Mouse (Mus musculus) spleen, adult 2 months (tissue): ENCODE data around the gene Fam19a4. TPM values are rescaled to one million over a fixed set of nuclear protein-coding genes. Genes with fewer than 3 reads are reported as not detected.
"Not testable (repeated sequence)": the region's sequence is repeated elsewhere in the genome, so short reads cannot be mapped to it uniquely, and the experiment has no call there.

Experiments
- DNase-seq, 2 experiments: peaks; one replicate each; pipeline versions ENCODE4 v3.0.0 to v3.0.0-alpha.2; 2012 to 2021; ENCODE audit warnings: low spot score in 2 of 2, low read depth in 1 of 2
- H3K27ac ChIP-seq: fragments of 200-500 bp; 2 replicates; pipeline ENCODE4 v1.5.1; 2012; ENCODE audit warnings: low read length, inconsistent platforms; ENCODE audit not compliant: insufficient read depth
- H3K27me3 ChIP-seq: fragments of 200-500 bp; 2 replicates; pipeline ENCODE4 v1.6.1; 2012; ENCODE audit warnings: mild to moderate bottlenecking, moderate library complexity, low read length, inconsistent platforms; ENCODE audit not compliant: control insufficient read depth, insufficient read depth
- H3K36me3 ChIP-seq: fragments of 200-500 bp; 2 replicates; pipeline ENCODE4 v1.6.1; 2012; ENCODE audit warnings: mild to moderate bottlenecking, low read length, inconsistent platforms; ENCODE audit not compliant: control insufficient read depth, insufficient read depth
- H3K4me1 ChIP-seq: fragments of 200-500 bp; 2 replicates; pipeline ENCODE4 v1.6.1; 2011; ENCODE audit warnings: inconsistent platforms; ENCODE audit not compliant: control insufficient read depth, insufficient read depth, insufficient read length
- H3K4me3 ChIP-seq: fragments of 200-500 bp; 2 replicates; pipeline ENCODE4 v1.5.1; 2011; ENCODE audit warnings: mild to moderate bottlenecking, inconsistent platforms; ENCODE audit not compliant: insufficient read depth, insufficient read length; ENCODE audit errors: extremely low read depth
- CTCF ChIP-seq: fragments of 200-500 bp; IDR thresholded peaks from 2 replicates; pipeline ENCODE4 v1.5.1; 2011; ENCODE audit warnings: mild to moderate bottlenecking, inconsistent platforms; ENCODE audit not compliant: insufficient read depth, insufficient read length, insufficient replicate concordance; ENCODE audit errors: extremely low read depth
- POLR2A ChIP-seq: fragments of 200-500 bp; IDR thresholded peaks from 2 replicates; pipeline ENCODE4 v1.6.1; 2011; ENCODE audit warnings: low read depth, low read length, inconsistent platforms
- WGBS: fragments of 180-500 bp; shearing (Covaris S2); methylation state at CpG from one replicate; pipeline ENCODE4 v1.1.7; 2018; 5-methylcytosine and 5-hydroxymethylcytosine counted together
- polyA plus RNA-seq: library from polyadenylated mRNA; depleted of rRNA; stranded (reverse); fragments of >200 nt; gene quantifications from 2 replicates; pipeline ENCODE4 v1.2.3, GENCODE M21; 2012

Gene Fam19a4
- polyA plus RNA-seq, 1 experiment, result not detected

DNA sequence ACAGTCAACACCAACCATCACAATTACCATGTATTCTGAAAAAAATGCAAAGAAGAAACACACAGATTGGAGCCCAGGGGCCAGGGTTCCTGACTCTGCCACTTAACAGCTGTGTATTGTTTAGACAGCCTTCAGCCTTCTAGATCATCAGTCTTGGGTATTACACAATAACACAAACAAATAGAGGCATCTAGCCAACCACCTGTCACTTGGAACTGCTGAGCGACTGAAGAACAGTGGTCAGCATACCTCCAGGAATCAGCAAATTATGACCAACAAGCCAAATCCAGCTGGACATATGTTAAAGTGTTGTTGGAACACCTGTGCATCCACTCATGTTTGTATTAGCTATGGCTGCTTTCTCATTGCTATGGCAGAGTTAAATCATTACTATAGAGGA is 82.7 kb downstream of the Fam19a4 start:
- Histone ChIP-seq H3K27ac (no peak overlapping the region), H3K4me3 (no peak overlapping the region), H3K27me3 (no peaks in the 10 kb centered on the region), H3K36me3 (no peaks in the 10 kb centered on the region), H3K4me1 (no peaks in the 10 kb centered on the region)
- no peak for TF ChIP-seq POLR2A
- TF ChIP-seq CTCF, result no peak
- no peak for DNase-seq
- WGBS, result 95% methylated on average over 1 of the region's 1 CpGs

DNA sequence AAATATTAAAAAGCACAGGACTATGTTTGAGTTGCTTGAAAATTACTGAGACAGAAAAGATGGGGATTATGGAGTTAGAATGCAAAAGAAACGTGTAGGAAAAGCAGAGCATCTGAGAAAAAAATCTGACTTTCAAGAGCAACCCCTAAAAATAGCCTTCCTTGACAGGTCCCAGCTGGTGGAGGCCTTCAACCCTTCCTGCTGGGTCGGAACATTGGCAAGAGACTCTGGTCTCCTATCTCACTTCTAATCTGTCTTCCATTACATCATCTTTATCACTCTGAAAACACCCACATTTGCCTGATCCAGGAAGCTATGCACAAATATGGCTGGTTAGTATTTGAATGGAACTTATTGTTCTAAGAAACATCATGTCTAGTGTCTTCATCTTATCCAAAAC is 115.4 kb downstream of the Fam19a4 start:
- Histone ChIP-seq H3K36me3 (no peaks in the 10 kb centered on the region), H3K27ac (no peak overlapping the region), H3K27me3 (no peaks in the 10 kb centered on the region), H3K4me3 (no peak overlapping the region), H3K4me1 (no peaks in the 10 kb centered on the region)
- no peak for TF ChIP-seq CTCF
- TF ChIP-seq POLR2A, result no peak
- DNase-seq, result no peak
- 26% methylated on average over 2 of the region's 2 CpGs for WGBS

DNA sequence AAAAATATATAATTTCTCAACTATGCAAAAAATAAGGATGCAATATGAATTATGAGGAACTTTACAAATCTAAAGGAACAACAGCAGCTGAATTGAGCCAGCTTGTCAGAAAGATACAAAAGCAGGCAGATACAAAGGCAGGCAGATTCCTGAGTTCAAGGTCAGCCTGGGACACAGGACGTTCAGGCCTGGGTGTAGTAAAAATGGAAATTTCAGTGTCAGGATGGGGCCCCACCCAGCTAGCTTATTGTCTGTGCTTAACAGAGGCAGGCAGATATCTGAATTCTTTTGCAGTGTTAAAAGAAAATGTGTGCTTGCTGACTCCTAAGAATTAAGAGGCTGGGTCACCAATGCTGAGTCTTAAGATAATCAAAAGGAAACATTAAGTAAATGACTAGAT is 124.4 kb downstream of the Fam19a4 start:
- Histone ChIP-seq H3K36me3 (no peaks in the 10 kb centered on the region), H3K4me1 (no peaks in the 10 kb centered on the region), H3K4me3 (no peak overlapping the region), H3K27ac (no peak overlapping the region), H3K27me3 (no peaks in the 10 kb centered on the region)
- TF ChIP-seq CTCF, result no peak
- TF ChIP-seq POLR2A, result no peak
- WGBS, result 68% methylated on average over 1 of the region's 1 CpGs
- no peak for DNase-seq

DNA sequence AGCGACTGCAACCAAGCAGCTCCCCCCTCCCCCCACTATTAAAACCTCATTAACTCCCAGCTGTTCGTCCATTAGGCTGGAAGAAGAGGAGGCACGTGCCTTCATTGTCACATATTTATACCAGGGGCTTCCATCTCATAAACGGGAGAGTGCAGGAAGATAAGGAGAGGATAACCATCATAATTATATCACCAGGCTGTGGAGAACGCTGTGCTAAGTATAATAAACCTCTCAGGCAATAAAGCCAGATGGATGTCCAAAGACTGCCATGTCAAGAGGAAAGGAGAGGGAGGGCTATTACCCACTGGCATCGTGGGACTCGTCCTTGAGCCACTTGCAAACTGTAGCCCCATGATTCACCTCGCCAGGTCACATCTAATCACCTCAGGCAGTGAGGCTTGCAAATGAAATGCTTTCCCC is 151.1 kb downstream of the Fam19a4 start:
- no peaks in the 10 kb centered on the region for H3K4me1 ChIP-seq
- H3K4me3 ChIP-seq, result no peak overlapping the region
- no peak for DNase-seq
- H3K27me3 ChIP-seq, result no peaks in the 10 kb centered on the region
- 57% methylated on average over 8 of the region's 8 CpGs for WGBS
- TF ChIP-seq POLR2A (no peak), CTCF (no peak)
- no peaks in the 10 kb centered on the region for H3K36me3 ChIP-seq
- H3K27ac ChIP-seq, result no peak overlapping the region

DNA sequence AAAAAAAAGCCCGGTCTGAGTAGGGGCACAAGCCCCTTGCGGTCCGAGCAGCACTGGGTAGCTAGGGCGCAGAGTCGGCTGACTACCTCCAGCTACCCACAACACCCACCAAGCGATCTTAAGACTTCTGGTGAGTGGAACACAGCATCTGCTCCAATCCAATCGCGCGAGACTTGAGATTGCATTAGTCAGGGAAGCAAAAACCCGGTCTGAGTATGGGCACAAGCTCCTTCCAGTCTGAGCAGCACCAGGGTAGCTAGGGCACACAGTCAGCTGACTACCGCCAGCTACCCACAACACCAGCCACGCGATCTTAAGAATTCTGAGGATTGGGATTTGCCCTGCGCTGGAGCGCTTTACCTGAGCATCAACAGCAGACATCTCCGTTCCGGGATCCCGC is 183.1 kb downstream of the Fam19a4 start:
- WGBS, result 94% methylated on average over 18 of the region's 18 CpGs
- not testable (repeated sequence) for H3K36me3 ChIP-seq, H3K4me3 ChIP-seq, H3K4me1 ChIP-seq, H3K27ac ChIP-seq, H3K27me3 ChIP-seq, DNase-seq

DNA sequence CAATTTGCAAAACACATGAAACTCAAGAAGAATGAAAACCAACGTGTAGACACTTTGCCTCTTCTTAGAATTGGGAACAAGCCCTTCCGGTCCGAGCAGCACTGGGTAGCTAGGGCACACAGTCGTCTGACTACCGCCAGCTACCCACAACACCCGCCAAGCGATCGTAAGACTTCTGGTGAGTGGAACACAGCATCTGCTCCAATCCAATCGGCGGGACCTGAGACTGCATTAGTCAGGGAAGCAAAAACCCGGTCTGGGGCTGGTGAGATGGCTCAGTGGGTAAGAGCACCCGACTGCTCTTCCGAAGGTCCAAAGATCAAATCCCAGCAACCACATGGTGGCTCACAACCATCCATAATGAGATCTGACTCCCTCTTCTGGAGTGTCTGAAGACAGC is 183.6 kb downstream of the Fam19a4 start:
- DNase-seq, H3K27ac ChIP-seq, H3K27me3 ChIP-seq, H3K4me1 ChIP-seq, H3K4me3 ChIP-seq, H3K36me3 ChIP-seq: not testable (repeated sequence)
- 92% methylated on average over 13 of the region's 13 CpGs for WGBS

DNA sequence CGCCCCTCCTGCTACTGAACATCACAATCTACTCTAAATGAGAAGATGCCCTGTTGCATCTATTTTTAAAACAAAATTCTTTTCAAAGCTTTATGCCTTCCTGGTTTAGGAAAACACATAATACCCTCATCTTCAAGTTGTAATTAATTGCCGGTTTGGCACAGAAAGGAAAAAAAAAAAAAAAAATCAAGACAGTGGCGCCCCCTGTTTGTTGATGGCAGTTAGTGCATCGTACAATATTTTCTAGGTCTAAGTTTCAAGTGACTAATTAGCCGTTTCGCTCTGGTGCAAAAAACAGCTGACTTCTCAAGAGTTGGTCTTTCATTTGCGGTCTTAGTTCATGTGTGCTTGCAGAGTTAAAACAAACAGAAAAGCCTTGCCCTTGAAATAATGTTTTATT is 207.1 kb downstream of the Fam19a4 start:
- H3K27ac ChIP-seq, result no peak overlapping the region
- DNase-seq, result no peak
- H3K27me3 ChIP-seq, result no peaks in the 10 kb centered on the region
- H3K4me3 ChIP-seq, result no peak overlapping the region
- no peaks in the 10 kb centered on the region for H3K4me1 ChIP-seq
- TF ChIP-seq POLR2A (no peak), CTCF (no peak)
- no peaks in the 10 kb centered on the region for H3K36me3 ChIP-seq
- WGBS, result 69% methylated on average over 7 of the region's 7 CpGs

DNA sequence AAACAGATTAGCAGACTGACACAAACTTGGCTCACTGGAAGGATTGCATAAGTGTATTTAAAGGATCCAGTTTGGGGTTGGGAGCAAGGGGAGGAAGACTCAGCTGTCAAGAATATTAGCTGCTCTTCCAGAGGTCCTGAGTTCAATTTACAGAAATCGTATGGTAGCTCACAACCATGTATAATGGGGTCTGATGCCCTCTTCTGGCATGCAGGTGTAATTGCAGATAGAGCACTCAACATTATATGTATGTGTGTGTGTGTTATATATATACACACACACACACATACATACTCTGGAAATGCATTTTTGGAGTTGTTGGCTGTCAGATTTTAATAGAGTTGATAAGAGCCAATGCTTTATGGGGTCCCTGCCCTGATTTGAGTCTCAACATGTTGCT is 216.3 kb downstream of the Fam19a4 start:
- H3K36me3 ChIP-seq, result no peaks in the 10 kb centered on the region
- H3K4me3 ChIP-seq, result no peak overlapping the region
- WGBS, result 19% methylated on average over 1 of the region's 1 CpGs
- no peaks in the 10 kb centered on the region for H3K4me1 ChIP-seq
- no peaks in the 10 kb centered on the region for H3K27me3 ChIP-seq
- DNase-seq, result no peak
- no peak overlapping the region for H3K27ac ChIP-seq
- TF ChIP-seq POLR2A (no peak), CTCF (no peak)
